Mouse (Mus musculus) heart, postnatal 25 days (tissue): Measurements from ENCODE around the gene Csnk2b. TPM values are rescaled to one million over a fixed set of nuclear protein-coding genes. Genes with fewer than 3 reads are reported as not detected.

Experiments used
- DNase-seq: peaks from one replicate; pipeline ENCODE4 v3.0.0; 2022; ENCODE audit warnings: low spot score
- intact Hi-C: fragments of 180-260 bp; cut with DNase I; formaldehyde crosslinking; loops from one replicate; pipeline ENCODE4 v1.15.1; 2025
- total RNA-seq, 2 experiments: library from RNA; stranded (reverse); gene quantifications; 2 replicates each; pipeline ENCODE4 v1.2.3; 2021

Gene Csnk2b
- total RNA-seq, 2 experiments from 2014 or later = 155 to 167 TPM

DNA sequence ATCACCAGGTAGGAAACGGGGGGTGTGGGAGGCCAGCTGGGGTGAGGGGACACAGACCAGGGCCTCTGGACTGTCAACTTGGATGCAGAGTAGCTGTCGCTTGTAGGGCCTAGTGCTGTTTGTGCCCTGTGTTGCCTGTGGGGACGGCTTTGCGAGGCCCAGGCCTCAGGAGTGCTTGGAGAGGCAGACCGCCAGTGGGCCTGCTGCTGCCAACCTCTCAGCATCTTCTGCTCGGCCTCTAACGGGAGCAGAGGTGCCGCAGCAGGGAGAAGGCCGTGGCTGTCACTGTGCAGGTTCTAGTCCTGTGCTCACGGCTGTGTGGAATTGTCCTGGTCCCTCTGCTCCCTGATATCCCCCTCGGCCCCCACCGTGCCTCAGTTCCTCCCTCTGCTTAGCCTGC is 25.3 kb downstream of the Csnk2b start:
- intact Hi-C loops = no loop called here
- DNase-seq = no peak

GRCm38 (mm10) chr17:35094475-35095365 is 27.1 kb downstream of the Csnk2b start:
- no peak for DNase-seq

DNA sequence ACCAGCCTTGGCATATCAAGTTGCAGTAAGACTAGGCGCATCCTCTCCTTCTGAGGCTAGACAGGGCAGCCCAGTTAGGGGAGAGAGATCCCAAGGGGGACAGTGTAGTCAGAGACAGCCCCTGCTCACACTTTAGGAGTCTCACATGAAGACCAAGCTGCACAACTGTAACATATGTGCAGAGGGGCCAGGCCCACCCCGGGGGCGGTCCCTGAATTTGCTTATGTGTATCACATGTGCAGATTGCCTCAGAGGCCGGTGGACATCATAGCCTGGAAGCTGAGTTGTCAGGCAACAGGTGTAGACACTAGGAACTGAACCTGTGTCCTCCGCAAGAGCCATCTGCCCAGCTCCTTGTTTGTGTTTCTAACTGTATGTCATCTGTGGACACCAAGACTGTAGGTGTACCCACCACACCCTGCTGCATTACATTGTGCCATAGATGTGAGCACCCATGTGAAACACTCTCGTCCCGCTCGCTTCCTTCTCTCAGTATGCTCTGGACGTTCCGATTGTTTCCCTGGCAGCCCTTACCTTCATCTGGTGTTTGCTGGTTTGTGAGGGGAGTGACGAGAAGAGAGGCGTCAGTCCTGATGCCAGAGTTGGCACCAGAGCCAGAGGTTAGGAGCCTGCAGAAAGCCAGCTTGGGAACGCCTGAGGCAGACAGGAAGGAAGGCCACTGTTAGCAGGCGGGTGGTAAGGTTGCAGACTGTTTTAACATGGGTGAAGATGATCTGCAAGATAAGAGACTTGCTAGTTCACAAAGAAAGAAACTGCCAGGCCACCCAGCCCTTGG is 29.3 kb downstream of the Csnk2b start:
- no peak for DNase-seq

More at GRCm38 (mm10) chr17:35094475-35095365, 27.1 kb downstream of the Csnk2b start:
- intact Hi-C loops = no loop called here

DNA sequence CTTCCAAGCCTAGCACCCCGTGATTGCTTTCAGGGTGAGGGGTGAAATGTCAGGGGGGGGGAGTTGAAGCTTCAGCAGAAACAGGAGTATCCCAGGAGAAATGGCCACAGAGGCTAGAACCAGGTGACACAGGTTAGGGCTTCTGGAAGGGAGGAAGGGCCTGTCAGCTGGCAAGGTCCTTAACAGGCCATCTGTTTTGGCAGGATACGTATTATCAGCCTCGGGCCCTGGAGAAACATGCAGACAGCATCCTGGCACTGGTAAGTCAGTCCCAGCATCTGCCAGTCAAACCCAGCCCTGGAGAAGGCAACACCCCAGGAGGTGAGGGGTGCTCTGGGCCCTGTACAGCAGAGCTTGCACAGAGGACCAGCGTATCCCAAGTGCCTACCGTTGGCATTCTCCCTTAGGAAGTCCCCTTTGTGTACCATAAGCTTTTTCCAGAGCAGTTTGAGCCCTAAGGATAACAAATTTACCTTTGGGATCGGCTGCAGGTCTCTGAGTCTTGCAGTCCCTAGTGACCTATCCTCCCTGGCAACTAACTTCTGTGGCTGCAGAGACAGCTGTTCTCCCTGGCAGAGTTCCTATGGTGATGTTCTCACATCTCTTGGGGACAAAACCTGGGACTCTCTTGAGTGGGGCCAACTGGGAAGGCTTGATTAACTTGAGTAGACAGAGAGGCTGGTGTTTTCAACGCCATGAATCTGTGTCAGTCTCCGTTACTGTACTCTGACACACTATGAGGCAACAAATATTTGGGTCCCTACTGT is 31.5 kb downstream of the Csnk2b start:
- intact Hi-C loops = no loop called here
- DNase-seq = no peak

More for the DNA sequence above, 29.3 kb downstream of the Csnk2b start:
- intact Hi-C loops = no loop called here

DNA sequence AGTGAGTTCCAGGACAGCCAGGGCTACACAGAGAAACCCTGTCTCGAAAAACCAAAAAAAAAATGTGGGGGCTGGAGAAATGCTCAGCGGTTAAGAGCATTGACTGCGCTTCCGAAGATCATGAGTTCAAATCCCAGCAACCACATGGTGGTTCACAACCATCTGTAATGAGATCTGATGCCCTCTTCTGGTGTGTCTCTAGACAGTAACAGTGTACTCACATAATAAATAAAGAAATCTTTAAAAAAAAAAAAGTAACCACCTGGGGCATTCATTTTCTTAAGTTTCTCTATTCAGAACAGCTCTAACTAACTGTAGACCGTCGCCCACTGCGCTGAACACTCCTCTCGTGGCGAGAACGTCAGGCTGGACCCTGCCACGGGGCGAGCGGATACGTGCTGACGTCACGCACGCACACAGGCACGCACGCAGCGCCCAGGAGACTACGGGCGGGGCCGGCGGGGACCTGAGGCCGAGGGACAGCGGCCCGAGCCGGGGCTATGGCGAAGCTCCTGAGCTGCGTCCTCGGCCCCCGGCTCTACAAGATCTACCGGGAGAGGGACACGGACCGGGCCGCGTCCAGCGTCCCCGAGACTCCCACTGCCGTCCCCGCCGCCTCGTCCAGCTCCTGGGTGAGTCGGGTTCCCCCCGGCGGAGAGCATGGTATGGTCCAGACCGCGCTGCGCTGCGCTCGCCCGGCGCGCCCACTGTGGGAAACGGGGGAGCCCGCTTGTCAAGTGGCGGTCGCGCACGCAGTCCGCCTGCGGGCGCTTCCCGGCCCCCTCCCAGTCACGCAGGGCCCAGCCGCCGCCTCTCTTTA is 32.8 kb downstream of the Csnk2b start, which contains the start of gene Abhd16a:
TSS of gene Abhd16a (plus strand) at position 439 of the 820 bp plus-strand sequence.
- peak; percentile 91 for DNase-seq
- intact Hi-C loops = no loop called here

DNA sequence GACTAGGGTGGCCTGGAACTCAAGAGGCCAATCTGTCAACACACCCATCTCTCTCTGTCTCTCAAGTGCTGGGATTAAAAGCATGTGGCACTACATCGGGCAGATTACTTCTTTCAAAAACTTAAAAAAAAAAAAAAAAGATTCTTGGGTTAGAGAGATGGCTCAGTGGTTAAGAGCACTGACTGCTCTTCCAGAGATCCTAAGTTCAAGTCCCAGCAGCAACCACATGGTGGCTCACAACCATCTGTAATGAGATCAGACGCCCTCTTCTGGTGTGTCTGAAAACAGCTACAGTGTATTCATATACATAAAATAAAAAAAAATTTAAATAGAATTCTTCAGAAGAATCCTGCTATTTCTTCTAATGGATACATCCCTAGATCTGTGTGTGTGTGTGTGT is 33.7 kb downstream of the Csnk2b start:
- intact Hi-C loops = no loop called here
- no peak for DNase-seq

DNA sequence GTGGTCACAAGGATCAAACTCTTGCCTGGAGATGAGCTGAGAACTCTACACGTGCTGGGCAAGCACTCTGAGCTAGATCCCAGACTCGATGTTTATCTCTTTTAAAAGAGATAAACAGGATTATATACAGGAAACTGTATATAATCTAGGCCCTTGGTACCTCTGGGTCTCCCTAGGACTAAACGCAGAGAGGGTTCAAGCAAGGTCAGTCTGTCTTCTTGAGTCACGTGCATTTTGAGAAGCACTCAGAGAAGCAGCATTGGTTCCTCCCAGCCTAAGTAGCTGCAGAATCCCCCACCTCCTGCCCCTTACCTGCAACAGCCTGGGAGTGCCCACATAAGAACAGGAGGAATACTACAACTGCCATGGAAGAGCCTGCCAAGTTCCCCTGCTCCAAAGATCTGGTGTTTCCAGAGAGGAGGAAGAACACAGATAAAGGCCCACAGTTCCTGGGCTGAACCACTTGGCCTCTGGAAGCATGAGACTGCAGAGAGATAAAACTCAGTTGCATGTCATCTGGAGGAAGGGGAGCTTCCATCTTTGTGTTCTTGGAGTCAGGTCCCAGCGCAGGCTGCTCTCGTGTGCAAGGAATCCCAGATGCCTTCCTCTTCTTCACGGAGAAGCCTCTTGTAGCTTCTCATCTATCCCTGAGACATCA is 36.5 kb downstream of the Csnk2b start, which contains the start of gene Ly6g6f:
TSS of gene Ly6g6f (minus strand) at position 403 of the 658 bp plus-strand sequence.
- intact Hi-C loops = no loop called here
- no peak for DNase-seq

GRCm38 (mm10) chr17:35083929-35084497 is 37.8 kb downstream of the Csnk2b start:
- DNase-seq = no peak
- intact Hi-C loops = no loop called here

DNA sequence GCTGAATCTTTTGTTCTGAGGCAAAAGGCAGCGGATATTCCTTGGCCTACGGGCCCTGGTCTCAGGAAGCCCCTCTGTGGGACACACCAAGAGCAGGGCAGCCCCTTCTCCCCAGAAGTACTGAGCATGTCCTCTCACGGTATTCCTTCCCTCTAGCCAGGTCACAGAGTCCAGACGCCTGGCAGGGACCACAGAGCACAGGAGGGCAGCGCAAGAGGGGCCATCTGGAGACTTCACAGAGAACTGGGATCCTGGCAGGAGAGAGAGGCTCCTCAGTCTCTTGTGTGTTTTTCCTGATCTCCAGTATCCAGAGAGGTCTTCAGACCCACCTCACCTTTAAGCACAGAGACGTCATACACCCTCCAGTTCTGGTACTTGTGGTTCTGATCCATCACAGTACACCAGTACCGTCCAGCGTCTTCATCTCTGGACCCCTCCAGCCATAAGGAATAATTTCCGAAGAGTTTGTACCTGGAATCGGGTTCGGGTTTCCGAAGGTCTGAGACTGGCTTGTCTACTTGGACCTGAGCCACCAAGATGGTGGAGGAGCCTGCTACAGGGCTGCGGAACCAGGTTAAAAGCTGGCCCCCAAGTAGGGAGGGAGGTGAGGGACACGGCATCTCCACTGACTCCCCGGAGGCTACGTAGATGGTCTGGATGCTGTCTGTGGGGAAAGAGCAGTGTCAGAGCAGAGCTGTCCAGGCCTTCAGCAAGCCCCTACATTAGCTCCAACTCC is 38.8 kb downstream of the Csnk2b start:
- intact Hi-C loops = no loop called here
- no peak for DNase-seq

GRCm38 (mm10) chr17:35080710-35081109 is 41.1 kb downstream of the Csnk2b start:
- intact Hi-C loops = no loop called here
- DNase-seq = no peak

DNA sequence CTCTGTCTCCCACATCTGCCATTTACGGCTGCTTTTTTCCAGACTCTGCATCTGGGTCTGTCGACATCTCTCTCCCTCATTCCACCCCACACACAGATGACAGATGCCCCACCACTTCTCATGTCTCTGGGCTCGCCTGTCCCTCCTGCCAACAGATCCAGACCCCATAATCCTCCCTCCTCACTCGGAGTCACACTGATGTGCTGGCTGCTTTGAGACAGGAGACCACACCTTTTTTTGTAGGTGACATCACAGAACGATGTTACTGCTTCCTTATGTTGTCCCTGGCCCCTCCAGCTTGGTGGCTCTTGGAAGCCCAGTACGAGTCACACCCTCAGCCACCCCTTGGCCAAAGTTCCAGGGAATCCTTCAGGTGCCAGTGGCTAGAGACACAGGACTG is 41.6 kb downstream of the Csnk2b start:
- no peak for DNase-seq
- intact Hi-C loops = no loop called here

DNA sequence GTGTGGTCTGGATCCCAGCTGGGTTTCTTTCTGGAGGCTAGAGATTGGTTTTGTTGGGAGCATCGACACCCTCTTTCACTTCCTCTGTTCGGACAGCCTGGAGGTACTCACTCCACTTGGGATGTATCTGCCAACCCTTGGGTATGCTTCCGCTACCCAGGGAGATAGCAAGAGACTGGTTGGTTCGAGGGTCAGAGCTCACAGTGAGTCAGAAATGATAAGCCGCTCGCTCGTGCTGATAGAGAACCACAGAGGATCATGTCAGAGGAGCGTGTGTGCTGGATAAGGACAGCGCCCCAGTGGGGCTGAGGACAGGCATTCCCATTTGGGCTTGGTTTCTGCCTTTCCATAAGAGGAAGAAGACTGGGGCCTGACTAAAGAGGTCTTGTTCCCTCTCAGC is 42.1 kb downstream of the Csnk2b start:
- no peak for DNase-seq
- intact Hi-C loops = loop anchor here (5.0 kb wide), 1 partner anchor 57 kb away; no protein-coding TSS in a partner anchor

GRCm38 (mm10) chr17:35077786-35078233 is 44.0 kb downstream of the Csnk2b start, which contains the start of gene Ly6g6d:
Gene Ly6g6d (minus strand): TSS chr17:35078065.
- no peak for DNase-seq
- intact Hi-C loops = loop anchor here (5.0 kb wide), 1 partner anchor 56 kb away; no protein-coding TSS in a partner anchor

GRCm38 (mm10) chr17:35077285-35077684 is 44.6 kb downstream of the Csnk2b start:
- DNase-seq = no peak
- intact Hi-C loops = loop anchor here (5.0 kb wide), 1 partner anchor 55 kb away; no protein-coding TSS in a partner anchor

- intact Hi-C loops = loop anchor here (5.0 kb wide), 1 partner anchor 54 kb away; no protein-coding TSS in a partner anchor
- DNase-seq = no peak
Measured at GRCm38 (mm10) chr17:35076507-35077176, 45.2 kb downstream of the Csnk2b start, which contains the start of gene Ly6g6e. Gene Ly6g6e (plus strand): TSS chr17:35076902.

DNA sequence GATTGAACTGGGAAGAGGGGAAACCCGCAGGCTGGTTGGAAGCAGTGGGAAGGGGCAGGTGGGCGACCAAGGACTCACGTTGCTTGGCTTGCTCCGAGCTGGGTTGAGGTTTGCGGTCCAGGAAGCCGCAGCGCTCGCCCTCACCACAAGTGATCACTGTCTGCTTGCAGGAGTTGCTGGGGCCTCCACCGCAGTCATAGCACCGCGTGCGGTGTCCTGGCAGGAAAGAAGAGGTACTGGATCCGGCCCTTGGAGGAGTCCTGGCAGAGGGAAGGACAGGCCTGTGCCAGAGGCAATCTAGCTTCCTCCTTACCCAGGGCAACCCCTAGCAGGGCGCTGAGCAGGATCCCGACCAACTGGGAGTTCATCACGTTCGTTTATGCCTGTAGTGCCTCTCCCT is 47.8 kb downstream of the Csnk2b start:
- DNase-seq = no peak
- intact Hi-C loops = no loop called here

DNA sequence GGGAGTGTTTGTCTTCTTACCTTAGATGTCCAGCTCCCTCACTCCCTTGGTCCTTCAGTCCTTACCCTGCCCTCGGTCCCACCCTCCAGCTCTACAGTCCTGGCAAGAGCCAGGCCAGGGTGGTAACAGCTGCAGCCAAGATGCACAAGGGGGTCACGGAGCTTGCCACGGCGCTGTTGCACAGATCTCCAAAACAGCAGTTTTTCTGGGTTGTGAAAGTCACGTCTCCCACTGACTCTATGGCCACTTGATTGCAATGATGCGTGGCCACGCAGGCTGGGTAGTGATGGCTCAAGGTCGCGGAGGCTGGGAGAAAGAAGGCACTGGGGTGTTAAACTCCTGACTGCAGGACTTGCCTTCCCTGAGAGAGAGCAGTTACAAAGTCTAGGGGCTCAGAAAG is 50.4 kb downstream of the Csnk2b start:
- DNase-seq = no peak
- intact Hi-C loops = no loop called here
